Mouse (Mus musculus) urinary bladder, postnatal 10 days (tissue): ENCODE measurements around the gene Nab2.
A peak's percentile ranks its signal among the peaks of the same experiment; 100 is the strongest.

Experiments
- DNase-seq: peaks from one replicate; pipeline ENCODE4 v3.0.0; 2022; ENCODE audit warnings: low spot score

Nab2 gene

DNA sequence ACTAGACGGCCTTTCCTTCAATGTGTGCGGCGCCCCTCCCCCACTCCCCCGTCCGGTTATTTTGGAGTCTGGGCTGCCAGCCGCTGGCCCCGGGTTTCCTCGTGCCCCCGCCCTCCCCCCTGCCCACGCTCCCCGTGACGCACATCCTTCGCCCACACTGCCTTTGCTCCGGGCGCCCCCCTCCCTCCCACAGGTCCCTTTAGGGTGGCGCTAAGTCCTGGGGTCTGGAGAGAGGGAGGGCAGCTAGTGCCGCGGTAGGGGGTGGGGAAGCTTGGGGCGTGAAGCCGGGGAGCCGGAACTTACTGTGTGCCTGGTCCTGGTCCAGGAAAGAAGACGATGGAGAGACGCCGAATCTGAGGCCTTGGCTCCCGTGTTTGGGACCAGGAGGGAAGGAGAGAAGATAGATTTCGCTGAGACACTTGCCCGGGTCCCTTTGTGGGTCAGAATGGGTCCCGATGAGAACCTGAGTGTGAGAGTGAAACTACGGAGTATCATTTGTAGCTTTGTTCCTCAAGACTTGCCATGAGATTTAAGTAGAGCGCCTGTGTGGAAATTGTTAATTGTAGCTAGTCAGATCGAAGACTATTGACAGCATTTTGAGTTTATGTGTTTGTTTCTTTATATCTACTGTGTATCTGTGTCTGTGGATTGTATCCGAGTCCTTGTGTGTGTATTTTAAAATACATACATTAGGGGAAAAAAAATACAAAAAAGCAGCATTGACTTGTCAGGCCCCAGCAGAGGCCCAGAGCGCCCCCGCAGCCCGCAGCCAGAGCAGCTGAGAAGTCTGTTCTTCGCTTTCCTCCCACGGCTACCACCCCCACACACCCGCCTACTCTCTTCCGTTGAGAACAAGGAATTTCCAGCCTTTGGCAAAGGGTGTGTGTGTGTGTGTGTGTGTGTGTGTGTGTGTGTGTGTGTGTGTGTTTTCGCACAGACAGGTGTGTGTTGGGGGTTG is at the start of gene Nab2:
Gene Nab2, minus strand, starts transcription at position 476 of the 958 bp plus-strand sequence.
- no peak for DNase-seq

DNA sequence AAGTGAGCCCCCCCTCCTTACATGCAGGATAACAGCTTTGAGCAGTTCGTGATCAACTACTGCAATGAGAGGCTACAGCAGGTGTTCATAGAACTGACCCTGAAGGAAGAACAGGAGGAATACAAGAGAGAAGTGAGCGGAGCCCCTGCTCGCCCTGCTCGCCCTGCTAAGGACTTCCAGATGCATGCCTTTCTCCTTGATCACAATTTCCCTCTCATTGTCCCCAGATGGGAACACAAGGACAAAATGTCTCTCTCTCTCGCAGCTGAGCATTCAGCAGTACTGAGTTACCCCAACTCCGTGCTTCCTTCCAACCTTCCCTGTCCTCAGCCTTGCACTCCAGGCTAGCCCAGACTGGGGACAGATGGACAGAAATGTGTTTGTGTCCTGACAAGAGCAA is 44.4 kb upstream of the Nab2 start:
- no peak for DNase-seq

DNA sequence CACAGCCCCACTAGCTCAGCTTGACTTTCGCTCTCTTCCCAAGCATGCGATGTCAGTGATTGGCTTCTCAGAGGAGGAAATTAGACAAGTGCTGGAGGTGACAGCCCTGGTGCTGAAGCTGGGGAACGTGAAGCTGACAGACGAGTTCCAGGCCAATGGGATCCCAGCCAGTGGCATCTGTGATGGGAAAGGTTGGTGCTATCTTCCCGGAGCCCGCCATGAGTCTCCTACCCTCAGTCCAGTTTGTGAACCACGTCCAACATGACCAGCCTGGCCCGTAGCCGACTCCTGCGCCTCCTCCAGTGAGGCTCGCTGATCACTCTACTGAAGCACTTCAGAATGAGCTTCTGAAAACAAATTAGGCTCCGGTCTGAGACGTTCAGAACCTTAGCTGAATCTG is 42.0 kb upstream of the Nab2 start:
- DNase-seq: no peak

DNA sequence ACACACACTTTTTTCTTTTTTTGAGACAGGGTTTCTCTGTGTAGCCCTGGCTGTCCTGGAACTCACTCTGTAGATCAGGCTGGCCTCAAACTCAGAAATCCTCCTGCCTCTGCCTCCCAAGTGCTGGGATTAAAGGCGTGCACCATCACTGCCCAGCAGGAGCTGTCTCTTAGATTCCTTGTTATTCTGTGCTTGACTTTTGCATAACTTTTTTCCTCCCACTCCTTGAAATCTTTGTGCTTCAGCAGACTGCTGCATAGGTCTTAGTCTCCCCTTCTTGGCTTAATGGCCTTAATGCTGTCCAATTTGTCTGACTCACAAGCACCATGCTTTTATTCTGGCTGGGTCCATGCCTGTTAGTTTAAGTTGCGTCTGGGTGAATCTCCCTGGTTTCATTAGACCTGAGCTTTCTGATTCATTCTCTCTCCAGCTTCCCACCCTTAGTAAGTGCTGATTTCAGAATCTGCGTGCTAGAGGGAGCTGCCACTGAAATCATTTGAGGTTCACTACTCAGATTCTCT is 40.5 kb upstream of the Nab2 start:
- no peak for DNase-seq

DNA sequence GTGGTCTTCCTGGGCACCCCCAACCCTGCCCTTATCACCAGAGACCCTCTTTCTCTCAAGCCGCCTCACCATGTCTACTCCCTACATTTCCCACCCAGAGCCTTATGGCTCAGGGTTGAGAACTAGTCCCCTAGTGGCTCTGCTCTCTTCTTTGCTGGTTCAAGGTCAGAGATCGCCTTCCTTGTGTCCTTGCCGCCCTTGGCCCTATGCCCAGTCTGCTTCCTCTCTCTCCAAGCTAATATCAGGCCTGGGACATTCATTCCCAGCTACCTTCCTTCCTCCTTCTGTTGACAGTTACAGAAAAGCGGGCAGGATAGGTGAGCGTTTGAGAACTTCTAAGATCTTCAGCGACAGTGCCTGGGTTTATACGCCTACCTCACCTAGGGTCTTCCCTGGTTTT is 39.4 kb upstream of the Nab2 start:
- DNase-seq: no peak

DNA sequence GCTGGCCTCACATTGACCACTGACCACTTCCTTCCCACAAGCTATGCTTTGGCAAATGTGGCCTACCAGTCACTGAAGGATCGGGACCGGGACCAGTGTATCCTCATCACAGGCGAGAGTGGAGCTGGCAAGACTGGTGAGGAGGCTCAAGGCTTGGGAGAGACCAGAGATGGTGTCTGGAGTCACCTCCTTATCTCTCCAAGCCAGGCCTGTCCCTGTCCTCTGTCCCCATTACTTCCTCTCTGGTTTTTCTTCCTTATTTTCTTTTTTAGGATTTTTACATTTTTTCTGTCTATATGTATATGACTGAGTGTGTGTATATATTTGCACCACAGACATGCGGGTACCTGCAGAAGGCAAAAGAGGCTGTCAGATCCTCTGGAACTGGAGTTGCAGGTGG is 37.4 kb upstream of the Nab2 start:
- no peak for DNase-seq

DNA sequence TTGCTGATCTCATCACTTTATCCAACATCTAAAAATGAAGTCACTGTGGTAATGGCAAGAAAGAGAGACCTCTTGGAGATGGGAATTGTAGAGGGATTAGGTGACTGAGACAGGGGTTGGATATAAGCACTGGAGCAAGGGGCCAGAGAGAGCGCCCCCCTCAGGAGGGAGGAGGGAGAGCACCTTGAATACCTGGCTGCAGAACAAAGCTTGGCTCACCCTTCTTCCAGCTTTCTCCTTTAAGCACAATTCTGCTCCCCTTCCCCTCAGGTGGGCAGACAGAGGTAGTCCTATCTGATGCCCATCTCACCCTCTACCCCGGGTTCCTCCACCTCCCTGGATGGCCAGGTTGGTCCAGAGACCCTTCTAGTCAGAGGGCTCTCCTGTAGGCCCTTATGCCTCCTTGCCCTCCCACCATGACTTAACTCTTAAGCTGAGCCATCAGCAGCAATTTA is 36.4 kb upstream of the Nab2 start, which contains the start of gene Myo1a:
Gene Myo1a, plus strand, starts transcription at position 405 of the 455 bp plus-strand sequence.
- no peak for DNase-seq

DNA sequence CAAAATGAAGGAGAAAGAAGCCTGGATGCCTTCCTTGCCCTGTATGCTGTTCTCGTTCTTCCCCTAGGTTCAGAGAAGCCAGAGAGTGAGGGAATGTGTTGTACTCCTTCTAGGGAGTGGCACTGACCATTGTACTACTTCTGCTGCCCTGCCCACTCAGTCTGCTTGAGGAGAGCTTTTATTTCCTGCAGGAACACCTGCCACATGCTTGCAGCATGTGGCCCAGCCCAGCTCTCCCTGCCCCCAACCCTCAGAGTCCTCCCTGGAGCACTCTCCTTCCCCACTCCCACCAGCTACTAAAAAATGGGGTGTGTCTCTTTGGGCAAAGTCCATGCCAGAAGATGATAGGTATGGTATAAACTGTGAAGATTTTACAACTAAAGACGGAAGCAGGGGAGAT is 35.9 kb upstream of the Nab2 start:
- no peak for DNase-seq

DNA sequence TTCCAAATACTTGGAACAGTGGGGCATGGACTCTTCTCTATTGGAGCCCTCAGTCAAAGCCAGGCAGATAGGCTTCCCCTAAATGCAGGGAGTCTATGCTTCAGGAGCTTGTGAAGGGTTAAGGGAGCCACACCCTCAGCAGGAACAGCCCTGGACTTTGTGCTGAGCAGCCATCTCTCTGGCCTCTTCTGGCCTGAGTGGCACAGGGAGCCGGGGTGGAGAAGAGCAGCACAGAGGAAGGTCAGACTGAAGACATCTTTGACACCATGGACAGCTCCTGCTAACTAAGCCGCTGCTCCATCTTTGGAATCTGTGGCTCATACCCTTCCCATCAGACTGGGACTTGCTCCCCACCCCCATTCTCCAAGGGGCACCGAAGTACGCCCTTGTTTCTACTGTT is 34.9 kb upstream of the Nab2 start:
- DNase-seq: no peak

DNA sequence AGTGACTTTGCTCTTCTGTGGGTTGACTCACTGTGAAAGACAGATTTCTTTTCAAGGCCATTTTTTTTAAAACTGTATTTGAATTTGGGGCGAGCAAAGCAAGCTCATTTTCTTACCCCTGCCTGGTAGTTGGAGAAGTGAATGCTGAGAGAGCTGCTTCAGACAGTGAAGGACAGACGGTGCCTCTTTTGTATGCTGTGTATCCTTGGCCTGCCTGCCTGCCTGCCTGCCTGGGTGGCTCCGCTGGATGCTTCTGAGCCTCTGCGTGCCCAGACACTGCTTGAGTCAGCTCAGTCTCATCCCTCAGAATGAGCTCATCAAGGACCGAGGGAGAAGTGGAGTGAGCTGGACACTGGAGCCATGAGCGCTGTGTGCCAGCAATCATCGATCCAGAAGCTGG is 30.6 kb upstream of the Nab2 start:
- no peak for DNase-seq

DNA sequence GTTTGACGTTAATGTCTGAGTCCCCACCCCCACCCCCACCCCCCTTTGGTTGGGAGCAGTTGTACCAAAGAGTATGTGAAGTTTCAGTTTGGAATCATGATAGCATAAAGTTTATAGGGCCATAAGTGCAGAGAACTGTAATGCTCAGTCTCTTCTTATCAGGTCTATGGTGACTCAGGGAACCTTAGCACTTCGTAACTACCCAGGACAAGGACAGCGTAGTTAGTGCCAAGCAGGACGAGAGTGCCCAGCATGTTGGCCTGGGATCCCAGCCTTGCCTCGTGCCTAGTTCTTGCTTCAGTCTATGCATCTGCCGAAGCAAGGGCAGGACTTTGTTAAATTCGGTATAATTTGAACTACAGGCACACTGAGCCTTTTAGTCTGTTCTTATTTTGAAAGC is 27.4 kb upstream of the Nab2 start:
- no peak for DNase-seq

DNA sequence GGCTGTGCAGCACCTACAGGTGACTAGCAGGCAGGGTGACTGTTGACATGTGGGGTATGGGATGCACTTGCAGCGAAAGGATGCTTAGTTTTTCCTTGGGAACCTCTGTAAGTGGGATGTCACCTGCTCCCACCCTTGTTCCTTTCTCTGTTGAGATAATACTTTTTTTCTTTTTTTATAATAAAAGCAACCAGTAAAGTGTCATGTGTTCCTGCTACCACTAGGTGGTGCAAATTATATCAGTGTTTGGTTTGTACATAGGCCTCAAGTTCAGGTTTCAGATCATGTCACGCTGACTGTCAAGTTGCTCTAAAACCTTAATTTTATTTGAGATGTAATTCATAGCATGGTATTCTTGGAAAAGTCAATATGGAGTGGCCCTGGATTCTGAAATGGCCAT is 26.3 kb upstream of the Nab2 start:
- no peak for DNase-seq

DNA sequence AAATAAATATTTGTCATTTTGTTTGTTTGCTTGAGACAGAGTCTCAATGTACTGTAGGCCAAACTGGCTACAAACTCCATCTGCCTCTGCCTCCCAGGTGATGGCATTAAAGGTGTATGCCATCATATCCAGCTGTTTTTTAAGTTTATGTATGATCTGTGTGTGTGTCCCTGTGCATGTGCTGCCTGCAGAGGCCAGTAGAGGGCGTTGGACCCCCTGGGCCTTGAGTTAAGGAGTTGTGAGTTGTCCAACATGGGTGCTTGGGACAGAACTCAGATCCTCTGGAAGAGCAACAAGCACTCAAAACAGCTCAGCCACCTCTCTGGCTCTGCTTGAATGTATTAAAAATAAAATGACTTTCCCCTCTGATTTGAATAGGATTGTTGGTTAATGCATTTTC is 22.7 kb upstream of the Nab2 start:
- DNase-seq: no peak

DNA sequence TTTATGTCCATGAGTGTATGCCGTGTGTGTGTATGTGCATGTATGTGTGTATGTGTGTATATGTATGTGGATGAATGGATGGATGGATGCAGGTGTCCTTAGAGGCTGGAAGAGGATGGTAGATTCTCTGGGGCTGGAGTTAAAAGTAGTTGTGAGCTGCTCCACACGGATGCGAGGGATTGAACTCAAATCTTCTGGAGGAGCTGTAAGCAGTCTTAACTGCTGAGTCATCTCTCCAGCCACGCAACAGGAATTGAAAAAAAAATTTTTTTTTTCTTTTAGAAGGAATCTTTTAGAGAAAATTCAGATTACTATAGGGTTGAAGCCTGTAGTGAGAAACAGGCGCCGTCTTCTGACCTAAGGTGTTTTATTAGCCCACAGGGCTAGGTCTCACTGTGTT is 14.5 kb upstream of the Nab2 start:
- DNase-seq: no peak

DNA sequence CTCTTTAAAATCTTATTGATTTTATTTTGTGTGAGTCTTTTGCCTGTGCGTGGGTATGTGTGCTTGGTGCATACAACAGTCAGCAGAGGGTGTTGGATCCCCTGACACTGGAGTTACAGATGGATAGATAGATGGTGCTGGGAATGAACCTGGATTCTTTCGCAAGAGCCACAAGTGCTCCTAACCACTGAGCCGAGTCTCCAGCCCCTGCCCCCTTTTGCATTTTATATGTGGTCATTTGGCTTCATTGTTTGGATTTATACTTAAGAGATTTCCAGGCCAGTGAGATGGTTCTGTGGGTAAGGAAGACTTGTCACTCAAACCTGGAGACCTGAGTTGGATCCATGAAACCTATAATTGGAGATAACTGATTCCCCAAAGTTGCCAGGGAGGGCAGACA is 11.5 kb upstream of the Nab2 start:
- DNase-seq: no peak

DNA sequence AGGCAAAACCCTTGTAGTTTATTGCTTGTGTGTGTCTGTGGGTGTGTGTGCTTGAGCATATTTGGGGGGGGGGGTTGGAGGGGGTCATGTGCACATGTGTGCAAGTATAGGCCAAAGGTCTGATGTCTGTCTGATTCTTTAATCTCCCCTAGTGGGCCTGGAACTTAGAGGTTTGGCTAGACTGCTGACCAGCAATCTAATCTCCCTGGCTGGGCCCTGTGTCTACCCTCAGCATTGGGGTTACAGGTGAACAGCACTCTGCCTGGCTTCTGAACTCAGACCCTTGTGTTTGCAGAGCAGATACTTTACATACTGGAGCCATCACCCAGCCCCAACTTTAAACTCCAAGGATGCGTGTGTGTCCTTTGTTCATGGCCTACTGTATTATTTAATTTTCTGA is 10.8 kb upstream of the Nab2 start:
- no peak for DNase-seq

DNA sequence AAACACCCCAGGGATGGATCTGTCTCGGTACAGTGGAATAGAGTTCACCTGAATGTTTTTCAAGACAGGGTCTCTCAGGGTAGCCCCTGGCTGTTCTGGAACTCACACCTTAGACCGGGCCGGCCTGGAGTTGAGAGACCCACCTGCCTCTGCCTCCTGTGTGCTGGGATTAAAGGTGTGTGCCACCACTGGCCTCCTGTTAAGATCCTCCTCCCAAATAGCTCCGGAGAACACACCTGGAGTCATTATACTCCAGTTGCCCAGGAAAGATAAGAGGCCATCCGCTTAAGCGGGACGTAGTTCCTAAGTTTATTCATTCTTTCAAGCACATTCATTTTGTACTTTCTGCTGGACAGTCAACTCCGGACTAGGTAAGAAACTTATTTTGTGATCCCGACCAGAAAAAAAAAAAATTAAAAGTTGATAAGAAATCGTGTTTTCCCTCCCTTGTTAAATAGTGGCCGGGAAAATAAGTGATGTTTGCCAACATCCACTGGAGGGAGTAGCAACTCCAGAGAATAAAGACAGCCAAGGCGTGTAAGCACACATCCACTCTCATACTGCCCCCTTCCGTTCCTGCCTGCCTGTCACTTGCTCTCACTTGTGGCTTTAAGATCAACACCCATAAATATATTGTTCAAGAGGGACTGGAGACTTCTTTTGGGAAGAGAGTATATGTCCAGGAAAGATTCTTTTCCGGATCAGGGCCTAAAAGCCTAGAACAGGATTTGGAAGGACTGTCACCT is 9.4 kb upstream of the Nab2 start:
- no peak for DNase-seq

DNA sequence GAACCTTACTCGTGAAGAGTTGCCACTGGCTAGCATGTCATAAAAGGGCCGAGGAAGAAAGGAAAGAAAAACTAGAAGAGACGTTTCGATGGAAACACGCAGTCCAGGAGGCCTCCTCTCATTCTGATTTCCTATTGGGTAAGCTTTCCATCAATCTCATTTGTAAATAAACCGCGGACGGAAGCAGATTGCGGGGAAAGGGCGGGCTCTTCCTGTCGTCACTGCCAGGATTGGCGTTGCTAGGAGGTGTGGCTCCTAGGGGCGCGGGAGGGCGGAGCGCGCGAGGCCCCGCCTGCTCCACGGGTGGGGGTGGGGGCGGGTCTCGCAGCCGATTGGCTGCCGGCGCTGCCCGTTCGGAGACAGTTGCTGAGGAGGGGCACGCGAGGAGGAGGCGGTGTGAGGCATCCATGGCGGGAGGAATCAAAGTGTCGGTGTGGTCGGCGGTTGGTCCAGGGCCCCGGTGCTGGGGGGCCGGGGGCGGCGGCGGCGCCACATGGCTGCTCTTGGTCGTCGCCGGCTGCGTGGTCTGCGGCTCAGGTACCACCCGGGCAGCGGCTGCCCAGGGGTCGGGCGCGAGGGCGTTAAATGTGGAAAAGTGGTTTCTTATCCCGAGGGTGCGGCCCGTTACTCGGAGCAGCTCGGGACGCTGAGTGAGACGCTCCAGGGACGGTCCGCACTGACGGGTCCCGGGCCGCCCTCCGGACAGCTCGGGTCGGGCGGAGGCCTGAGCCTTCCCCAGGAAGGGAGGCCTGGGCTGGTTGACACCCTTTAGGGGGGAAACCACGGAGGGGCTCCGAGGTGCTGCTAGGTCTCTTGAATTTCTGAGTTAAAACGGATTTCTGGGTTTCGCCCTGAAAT is 8.6 kb upstream of the Nab2 start:
- peak; percentile 78 for DNase-seq

DNA sequence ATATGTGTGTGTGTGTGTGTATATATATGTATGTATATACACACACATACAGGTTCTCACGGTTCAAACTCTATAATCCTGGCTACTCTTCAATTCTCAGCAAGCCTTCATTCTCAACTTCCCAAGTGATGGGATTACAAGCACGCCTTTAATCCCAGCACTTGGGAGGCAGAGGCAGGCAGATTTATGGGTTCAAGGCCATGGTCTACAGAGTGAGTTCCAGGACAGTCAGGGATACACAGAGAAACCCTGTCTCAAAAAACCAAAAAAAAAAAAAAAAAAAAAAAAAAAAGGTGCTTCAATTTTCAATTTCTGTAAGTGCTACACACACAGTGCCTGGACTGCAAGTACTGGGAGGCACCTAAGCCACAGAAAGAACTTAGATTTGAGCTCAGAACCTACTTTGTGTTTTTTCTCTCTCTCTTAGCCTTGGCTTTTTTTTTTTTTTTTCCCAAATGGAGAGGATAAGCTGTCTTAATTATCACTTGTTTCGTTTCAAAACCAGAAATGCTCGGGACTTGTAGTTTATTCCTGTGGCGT is 7.6 kb upstream of the Nab2 start:
- DNase-seq: no peak

DNA sequence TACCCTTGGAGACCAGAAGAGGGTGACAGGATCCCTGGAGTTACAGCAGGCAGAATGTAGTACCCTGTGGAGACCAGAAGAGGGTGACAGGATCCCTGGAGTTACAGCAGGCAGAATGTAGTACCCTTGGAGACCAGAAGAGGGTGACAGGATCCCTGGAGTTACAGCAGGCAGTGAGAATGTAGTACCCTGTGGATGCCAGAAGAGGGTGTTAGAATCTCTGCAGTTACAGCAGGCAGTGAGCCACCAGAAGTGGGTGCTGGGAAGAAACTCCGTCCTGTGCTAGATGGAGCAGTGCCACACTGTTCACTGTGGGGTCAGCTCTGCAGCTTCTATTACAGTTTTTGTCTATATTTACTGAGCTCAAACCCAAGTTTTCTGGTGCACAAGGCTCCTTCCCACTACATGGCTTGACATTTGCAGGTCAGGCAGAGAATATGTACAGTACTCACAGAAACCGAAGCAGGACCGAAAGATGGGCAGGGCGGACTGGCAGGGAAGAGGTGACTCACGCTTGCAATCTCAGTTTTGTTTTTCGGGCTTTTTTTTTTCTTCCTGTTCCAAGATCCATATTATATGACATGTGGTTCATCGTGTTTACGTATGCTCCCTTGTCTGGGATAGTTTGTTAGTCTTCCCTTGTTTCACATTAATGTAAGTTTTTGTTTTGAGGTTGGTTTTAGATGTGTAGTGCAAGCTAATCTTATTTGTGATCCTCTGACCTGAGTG is 6.6 kb upstream of the Nab2 start:
- DNase-seq: no peak

DNA sequence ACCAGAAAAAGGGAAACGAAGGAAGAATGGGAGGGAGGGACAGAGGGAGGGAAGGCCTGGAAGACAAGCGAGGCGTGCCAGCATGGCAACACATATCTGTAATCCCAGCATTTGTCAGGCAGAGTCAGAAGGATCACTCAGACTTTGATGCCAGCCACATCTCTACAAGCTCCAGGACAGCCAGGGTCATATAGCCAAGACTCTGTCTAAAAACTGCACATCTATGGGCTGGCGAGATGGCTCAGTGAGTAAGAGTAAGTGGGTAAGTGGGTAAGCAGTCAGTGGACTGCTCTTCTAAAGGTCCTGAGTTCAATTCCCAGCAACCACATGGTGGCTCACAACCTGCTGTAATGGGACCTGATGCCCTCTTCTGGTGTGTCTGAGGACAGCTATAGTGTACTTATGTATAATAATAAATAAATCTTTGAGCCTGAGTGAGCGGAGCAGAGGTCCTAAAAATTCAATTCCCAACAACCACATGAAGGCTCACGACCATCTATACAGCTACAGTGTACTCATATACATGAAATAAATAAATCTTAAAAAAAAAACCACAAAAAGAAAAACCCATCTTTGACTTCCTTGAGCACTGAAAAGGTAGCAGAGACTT is 5.8 kb upstream of the Nab2 start:
- DNase-seq: no peak
